ENCODE assay signal across 18 mouse cellular contexts in genomic region chr11:81610506-81610905, GRCm38 (mm10).
"Had no signal": no experiment of that assay in that cellular context is flagged by ENCODE, and none has a peak within 500 bp of the region (broad histone marks: within the 10 kb centered on the region; RNA-seq: fewer than 3 reads in every experiment).

No protein-coding gene starts in this region.

- H3K9me3 ChIP-seq: lung, embryonic 15.5 days; megakaryocyte, embryonic 14.5 days; midbrain, embryonic 13.5 days; midbrain, embryonic 15.5 days; neural tube, embryonic 12.5 days; stomach, embryonic 15.5 days had no signal

- H3K36me3 ChIP-seq: lung, embryonic 15.5 days; midbrain, embryonic 13.5 days; midbrain, embryonic 15.5 days; neural tube, embryonic 12.5 days; stomach, embryonic 15.5 days had no signal

- DNase-seq: liver, postnatal 0 days; lung, adult 2 months; lung, postnatal 14 days; lung, postnatal 36 days; right cerebral cortex, postnatal 14 days; thymus, adult 2 months; thymus, postnatal 25 days; thymus, postnatal 4 days had no signal

- H3K4me3 ChIP-seq: lung, embryonic 15.5 days; megakaryocyte, embryonic 14.5 days; midbrain, embryonic 13.5 days; midbrain, embryonic 15.5 days; neural tube, embryonic 12.5 days; stomach, embryonic 15.5 days had no signal

- H3K27ac ChIP-seq: lung, embryonic 15.5 days; macrophage; midbrain, embryonic 13.5 days; midbrain, embryonic 15.5 days; neural tube, embryonic 12.5 days; stomach, embryonic 15.5 days; stomach, postnatal 0 days had no signal

- H3K4me2 ChIP-seq: lung, embryonic 15.5 days; midbrain, embryonic 11.5 days; midbrain, embryonic 13.5 days; midbrain, embryonic 15.5 days; neural tube, embryonic 12.5 days; stomach, embryonic 15.5 days had no signal

- H3K9ac ChIP-seq: liver, postnatal 0 days; lung, embryonic 15.5 days; midbrain, embryonic 13.5 days; midbrain, embryonic 15.5 days; neural tube, embryonic 12.5 days; stomach, embryonic 15.5 days had no signal

- H3K27me3 ChIP-seq: lung, embryonic 15.5 days; midbrain, embryonic 15.5 days; stomach, embryonic 15.5 days had no signal

- ATAC-seq: liver, postnatal 0 days; lung, postnatal 0 days; midbrain, embryonic 13.5 days; midbrain, embryonic 15.5 days had no signal
